Mouse (Mus musculus) gastrocnemius, adult 2 months (tissue): ENCODE measurements at regions not wholly inside any gene's neighbourhood (a gene's known extent, or its start where the extent isn't known, plus 50 kb on each side); places are given as distances from the start of the nearest gene placed in this dataset.

Experiments
- DNase-seq: peaks from one replicate; pipeline ENCODE4 v3.0.0; 2022
- H3K27ac ChIP-seq: fragments of 200-600 bp; 2 replicates; pipeline ENCODE4 v1.8.1; 2022; ENCODE audit warnings: mild to moderate bottlenecking
- H3K4me3 ChIP-seq: fragments of 200-600 bp; 2 replicates; pipeline ENCODE4 v1.8.1; 2022; ENCODE audit warnings: mild to moderate bottlenecking, moderate library complexity
- CTCF ChIP-seq: fragments of 200-600 bp; IDR thresholded peaks from 2 replicates; pipeline ENCODE4 v1.8.1; 2022; ENCODE audit warnings: antibody characterized with exemption, mild to moderate bottlenecking, moderate library complexity
- intact Hi-C: fragments of 180-260 bp; cut with DNase I; formaldehyde crosslinking; loops from one replicate; pipeline ENCODE4 v1.15.1; 2025

- DNase-seq: no peak
- H3K4me3 ChIP-seq: no peak overlapping the region
- TF ChIP-seq CTCF: no peak
- intact Hi-C loops: no loop called here
- no peak overlapping the region for H3K27ac ChIP-seq
These were observed 60.0 kb upstream of the Ajap1 start for GRCm38 (mm10) chr4:153542631-153543031.

GRCm38 (mm10) chr4:153543900-153544648 is 61.5 kb upstream of the Ajap1 start:
- intact Hi-C loops: no loop called here
- TF ChIP-seq CTCF: no peak
- no peak for DNase-seq
- Histone ChIP-seq H3K27ac (no peak overlapping the region), H3K4me3 (no peak overlapping the region)

GRCm38 (mm10) chr4:153546709-153547108 is 64.1 kb upstream of the Ajap1 start:
- no peak for TF ChIP-seq CTCF
- DNase-seq: no peak
- intact Hi-C loops: no loop called here
- no peak overlapping the region for H3K4me3 ChIP-seq
- H3K27ac ChIP-seq: no peak overlapping the region

DNA sequence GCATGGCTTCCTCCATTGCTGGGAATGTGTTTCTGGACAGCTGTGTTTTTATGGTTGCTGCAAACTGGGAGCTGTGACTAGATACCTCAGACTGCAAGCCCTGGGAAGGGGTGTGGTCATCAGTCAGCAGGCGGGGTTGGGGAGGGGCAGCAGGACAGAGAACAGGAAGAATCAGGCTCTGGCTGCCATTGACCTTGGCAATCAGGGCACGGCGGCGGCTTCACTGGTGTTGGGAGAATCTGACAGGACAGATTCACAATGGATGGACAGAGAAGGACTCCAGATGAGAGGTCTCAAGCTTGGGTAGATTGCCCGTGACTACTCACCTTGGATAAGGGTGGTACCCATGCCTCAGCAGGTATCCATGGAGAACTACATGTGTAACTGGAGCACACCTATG is 64.5 kb upstream of the Ajap1 start:
- no peak overlapping the region for H3K4me3 ChIP-seq
- DNase-seq: no peak
- H3K27ac ChIP-seq: no peak overlapping the region
- intact Hi-C loops: no loop called here
- TF ChIP-seq CTCF: no peak

- intact Hi-C loops: no loop called here
- DNase-seq: no peak
- Histone ChIP-seq H3K27ac (no peak overlapping the region), H3K4me3 (no peak overlapping the region)
- no peak for TF ChIP-seq CTCF
These were observed 65.3 kb upstream of the Ajap1 start for GRCm38 (mm10) chr4:153547871-153548270.

- intact Hi-C loops: no loop called here
- DNase-seq: no peak
- Histone ChIP-seq H3K4me3 (no peak overlapping the region), H3K27ac (no peak overlapping the region)
- TF ChIP-seq CTCF: no peak
These were observed 68.7 kb upstream of the Ajap1 start for GRCm38 (mm10) chr4:153551291-153551690.

- no peak overlapping the region for H3K27ac ChIP-seq
- no peak for TF ChIP-seq CTCF
- no peak overlapping the region for H3K4me3 ChIP-seq
- no peak for DNase-seq
- intact Hi-C loops: no loop called here
These were observed 69.9 kb upstream of the Ajap1 start for GRCm38 (mm10) chr4:153552483-153552882.

DNA sequence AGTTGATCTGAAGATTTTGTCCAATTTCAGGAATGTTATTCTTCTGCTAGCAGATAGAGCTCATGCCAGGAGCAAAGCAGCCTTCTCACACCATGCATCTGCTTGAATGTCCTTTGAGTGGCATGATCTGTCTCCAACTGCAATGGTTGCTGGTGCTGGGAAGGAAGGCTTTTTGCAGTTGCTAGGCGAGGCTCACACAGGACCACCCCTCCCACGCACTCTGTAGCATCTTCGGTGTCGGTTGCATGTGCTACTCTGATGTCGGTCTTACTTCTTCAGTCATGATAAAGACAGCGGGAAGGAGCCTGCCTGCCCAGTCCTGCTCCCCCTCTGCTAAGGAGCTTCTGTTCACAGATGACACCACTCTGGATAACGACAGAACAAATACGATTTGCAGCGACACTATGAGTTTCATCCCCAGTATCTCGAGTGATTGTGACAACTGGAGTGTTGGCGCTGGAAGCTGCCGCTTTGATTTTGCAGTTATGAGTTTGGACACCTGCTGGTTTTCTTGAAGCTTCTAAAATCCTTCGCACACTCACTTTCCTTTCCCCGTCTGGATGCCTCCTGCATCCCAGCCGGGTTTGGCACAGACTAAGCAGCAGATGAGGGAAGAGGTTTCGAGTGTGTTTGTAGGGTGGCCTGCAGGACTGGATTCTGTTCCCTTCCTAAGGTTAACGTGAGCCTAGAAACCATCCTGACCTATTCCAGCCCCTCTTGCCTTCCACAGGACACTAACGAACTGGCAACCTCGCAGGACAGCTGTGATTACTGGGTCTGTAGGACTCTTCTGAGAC is 75.4 kb upstream of the Ajap1 start:
- intact Hi-C loops: no loop called here
- Histone ChIP-seq H3K27ac (no peak overlapping the region), H3K4me3 (no peak overlapping the region)
- DNase-seq: no peak
- TF ChIP-seq CTCF: no peak

GRCm38 (mm10) chr4:153559568-153559967 is 77.0 kb upstream of the Ajap1 start:
- no peak for DNase-seq
- Histone ChIP-seq H3K27ac (no peak overlapping the region), H3K4me3 (no peak overlapping the region)
- intact Hi-C loops: no loop called here
- no peak for TF ChIP-seq CTCF

- no peak for DNase-seq
- TF ChIP-seq CTCF: no peak
- Histone ChIP-seq H3K27ac (no peak overlapping the region), H3K4me3 (no peak overlapping the region)
- intact Hi-C loops: no loop called here
These were observed 77.6 kb upstream of the Ajap1 start for GRCm38 (mm10) chr4:153560193-153560592.

- no peak for DNase-seq
- intact Hi-C loops: no loop called here
- no peak overlapping the region for H3K4me3 ChIP-seq
- no peak overlapping the region for H3K27ac ChIP-seq
- TF ChIP-seq CTCF: no peak
These were observed 78.3 kb upstream of the Ajap1 start for GRCm38 (mm10) chr4:153560956-153561355.

GRCm38 (mm10) chr4:153561991-153562390 is 79.4 kb upstream of the Ajap1 start:
- no peak overlapping the region for H3K4me3 ChIP-seq

DNA sequence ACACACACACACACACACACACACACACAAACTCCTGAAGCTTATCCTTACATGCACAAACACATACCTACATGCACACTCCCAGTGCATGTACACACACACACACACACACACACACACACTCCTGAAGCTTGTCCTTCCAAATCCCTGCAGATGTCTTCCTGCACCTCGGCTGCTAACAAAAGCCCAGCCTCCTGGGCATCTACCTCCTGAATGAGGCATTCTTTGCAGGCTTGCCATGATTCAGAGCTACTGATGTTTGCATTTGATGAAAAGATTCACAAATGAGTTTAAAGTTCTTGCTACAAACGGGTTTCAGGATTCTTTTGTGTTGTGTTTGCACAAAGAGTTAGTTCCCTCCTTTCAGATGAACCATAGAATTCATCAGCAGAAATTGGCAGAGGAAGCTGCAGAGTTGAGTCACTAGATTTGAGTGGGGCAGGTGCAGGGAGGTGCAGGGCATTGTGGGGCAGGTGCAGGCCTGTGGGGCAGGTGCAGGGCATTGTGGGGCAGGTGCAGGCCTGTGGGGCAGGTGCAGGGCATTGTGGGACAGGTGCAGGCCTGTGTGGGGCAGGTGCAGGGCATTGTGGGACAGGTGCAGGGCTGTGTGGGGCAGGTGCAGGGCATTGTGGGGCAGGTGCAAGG is 84.8 kb upstream of the Ajap1 start:
- intact Hi-C loops: no loop called here

More at GRCm38 (mm10) chr4:153561991-153562390, 79.4 kb upstream of the Ajap1 start:
- H3K27ac ChIP-seq: no peak overlapping the region
- TF ChIP-seq CTCF: no peak
- intact Hi-C loops: no loop called here
- DNase-seq: no peak

More for the DNA sequence above, 84.8 kb upstream of the Ajap1 start:
- no peak for DNase-seq
- H3K27ac ChIP-seq: no peak overlapping the region
- H3K4me3 ChIP-seq: no peak overlapping the region
- TF ChIP-seq CTCF: no peak
